Comparison of ENCODE assay signal across 27 mouse cellular contexts in the genomic region with DNA sequence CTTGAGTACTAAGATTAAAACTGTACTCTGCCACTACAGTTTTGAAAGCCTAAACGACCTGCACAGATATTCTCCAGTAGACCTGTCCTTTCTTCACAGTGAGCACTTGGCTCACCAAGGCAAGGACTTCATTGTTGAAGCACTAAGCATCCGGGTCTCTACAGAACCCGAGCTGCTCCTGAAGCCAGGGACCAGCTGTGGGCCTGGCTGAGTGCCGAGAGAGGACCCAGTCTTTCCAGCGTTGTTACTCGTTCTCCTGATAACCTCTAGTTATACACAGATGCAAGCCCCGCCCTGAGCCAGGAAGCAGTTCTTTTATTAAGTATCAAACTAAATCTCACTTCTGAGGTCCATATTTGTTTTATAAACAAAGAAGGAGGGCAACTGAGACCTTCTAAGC. TPM values are rescaled to one million over a fixed set of nuclear protein-coding genes. Genes with fewer than 3 reads are reported as not detected.
DNase-seq lines count a peak whose midpoint lies in the region; ATAC-seq lines count a peak whose summit lies in the region.
"Had no signal": no experiment of that assay in that cellular context is flagged by ENCODE, and none has a peak within 500 bp of the region (broad histone marks: within the 10 kb centered on the region; RNA-seq: fewer than 3 reads in every experiment).

No protein-coding gene starts in this region.

- no peaks in the 10 kb centered on the region for H3K9me3 ChIP-seq in heart, embryonic 11.5 days (replicated peaks; ENCODE audit: control insufficient read depth, low read length)
- H3K9me3 ChIP-seq: embryonic facial prominence, embryonic 12.5 days; heart, embryonic 10.5 days; kidney, embryonic 15.5 days; limb, embryonic 13.5 days; liver, embryonic 12.5 days; neural tube, embryonic 13.5 days had no signal

- no peaks in the 10 kb centered on the region for H3K4me1 ChIP-seq in heart, embryonic 11.5 days (ENCODE audit: control insufficient read depth, insufficient read depth, low read length)
- H3K4me1 ChIP-seq: embryonic facial prominence, embryonic 12.5 days; kidney, embryonic 15.5 days; limb, embryonic 13.5 days; liver, embryonic 12.5 days; midbrain, embryonic 13.5 days; neural tube, embryonic 13.5 days had no signal

- intact Hi-C loops in heart, postnatal 10 days (cut with DNase I), result no loop called here

- H3K27me3 ChIP-seq in heart, embryonic 11.5 days (ENCODE audit: control insufficient read depth, insufficient read depth, low read length), result no peaks in the 10 kb centered on the region
- H3K27me3 ChIP-seq: embryonic facial prominence, embryonic 12.5 days; kidney, embryonic 15.5 days; limb, embryonic 13.5 days; liver, embryonic 12.5 days; midbrain, embryonic 13.5 days; neural tube, embryonic 13.5 days had no signal

- 61% methylated on average over 7 of the region's 7 CpGs for WGBS in heart, embryonic 11.5 days (ENCODE audit: insufficient replicate concordance)

- ATAC-seq in heart, embryonic 11.5 days (replicated peaks; ENCODE audit: insufficient number of reproducible peaks, low FRiP score, low TSS enrichment), result no peak
- ATAC-seq: activated CD4-positive, CD25-positive, alpha-beta regulatory T cell, adult 4 months; forebrain, embryonic 14.5 days; hindbrain, embryonic 16.5 days; liver, embryonic 12.5 days; liver, postnatal 0 days; midbrain, embryonic 13.5 days had no signal

- H3K27ac ChIP-seq in heart, embryonic 11.5 days (ENCODE audit: low read depth, low read length), result no peak overlapping the region
- H3K27ac ChIP-seq: embryonic facial prominence, embryonic 12.5 days; heart, embryonic 10.5 days; kidney, embryonic 15.5 days; limb, embryonic 13.5 days; liver, embryonic 12.5 days; midbrain, embryonic 13.5 days; neural tube, embryonic 13.5 days; stomach, postnatal 0 days had no signal

- H3K36me3 ChIP-seq in heart, embryonic 11.5 days (ENCODE audit: control insufficient read depth, insufficient read depth, low read length), result no peaks in the 10 kb centered on the region
- H3K36me3 ChIP-seq: embryonic facial prominence, embryonic 12.5 days; heart, embryonic 10.5 days; kidney, embryonic 15.5 days; limb, embryonic 13.5 days; liver, embryonic 12.5 days; midbrain, embryonic 13.5 days had no signal

- H3K9ac ChIP-seq in heart, embryonic 11.5 days (ENCODE audit: low read depth, low read length), result no peak overlapping the region
- H3K9ac ChIP-seq: embryonic facial prominence, embryonic 12.5 days; kidney, embryonic 15.5 days; limb, embryonic 13.5 days; liver, embryonic 12.5 days; liver, postnatal 0 days; midbrain, embryonic 13.5 days; neural tube, embryonic 13.5 days had no signal

- no peak overlapping the region for H3K4me2 ChIP-seq in heart, embryonic 11.5 days
- H3K4me2 ChIP-seq: embryonic facial prominence, embryonic 12.5 days; kidney, embryonic 15.5 days; limb, embryonic 13.5 days; liver, embryonic 12.5 days; midbrain, embryonic 13.5 days; neural tube, embryonic 13.5 days had no signal

- peak; percentile 37 to 43 for DNase-seq in heart, postnatal 10 days
- peak; percentile 46 for DNase-seq in kidney, postnatal 14 days
- DNase-seq in kidney, adult 11 months, result no peak
- peak; percentile 36 for DNase-seq in lung, postnatal 10 days
- no peak for DNase-seq in lung, postnatal 14 days
- no peak for DNase-seq in frontal cortex, postnatal 10 days (ENCODE audit: low spot score in 2 of 2)
- DNase-seq: adrenal gland, adult 2 months; adrenal gland, postnatal 36 days; B cell, adult 2 months; cerebellum, adult 2 months; embryo, embryonic 11 days; liver, postnatal 0 days; right cerebral cortex, postnatal 4 days; thymus, postnatal 4 days had no signal

- no peak overlapping the region for H3K4me3 ChIP-seq in heart, embryonic 11.5 days (ENCODE audit: low read depth, low read length)
- H3K4me3 ChIP-seq: embryonic facial prominence, embryonic 12.5 days; heart, embryonic 10.5 days; kidney, embryonic 15.5 days; limb, embryonic 13.5 days; liver, embryonic 12.5 days; megakaryocyte, embryonic 14.5 days; midbrain, embryonic 13.5 days; neural tube, embryonic 13.5 days had no signal

RNA-seq across cellular contexts. Expression of a gene that starts 19.8 kb away (rescaled TPM):
- total RNA-seq in heart, postnatal 10 days (2021), result 10 to 100 TPM; 59.8 to 62.1 TPM
- 52.3 and 60.8 TPM in 2 replicates for polyA plus RNA-seq in heart, embryonic 11.5 days (2014; fragmentation: Nextera tagmentation; extraction: Ambion mirVana)

Comparison
In these comparisons a context has a peak if more than half of its experiments do, and no peak if none do; other contexts are left out.
1. DNase-seq: peak in heart, postnatal 10 days (2 of 2), kidney, postnatal 14 days (single experiment) and lung, postnatal 10 days (single experiment); none in kidney, adult 11 months (single experiment), lung, postnatal 14 days (single experiment) and frontal cortex, postnatal 10 days (0 of 2).